Mouse (Mus musculus): ENCODE data around the gene Morn3. TPM values are rescaled to one million over a fixed set of nuclear protein-coding genes. Genes with fewer than 3 reads are reported as not detected.

Gene Morn3
- polyA plus RNA-seq, 2 experiments, result not detected

DNA sequence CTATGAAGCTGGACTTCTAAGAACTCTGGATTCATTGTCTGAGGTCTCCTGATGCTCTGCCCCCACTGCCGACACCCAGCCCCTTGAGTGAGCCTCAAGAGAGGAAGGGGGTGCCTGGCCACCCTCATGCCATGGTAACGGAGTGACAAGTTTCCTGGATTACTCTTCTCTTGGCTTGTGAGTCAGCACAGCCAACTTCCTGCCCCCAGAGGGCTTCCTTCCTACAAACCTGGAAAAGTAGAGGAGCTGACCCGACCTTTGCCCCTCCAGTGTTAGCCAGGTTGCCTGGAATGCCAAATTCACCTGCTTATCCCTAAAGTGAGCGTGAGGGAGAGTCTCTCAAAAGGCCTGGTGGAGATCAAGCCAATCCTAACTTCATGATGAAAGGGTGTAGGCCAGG is 29.3 kb downstream of the Morn3 start:
- H3K4me2 ChIP-seq (replicated peaks; ENCODE audit: low read depth, low read length, severe bottlenecking), result no peak overlapping the region
- no peak for TF ChIP-seq POLR2A (IDR thresholded peaks at IDR 0.05; ENCODE audit: borderline replicate concordance, extremely low read depth, insufficient read depth, insufficient read length)
- H3K9ac ChIP-seq (ENCODE audit: low read depth, low read length, severe bottlenecking), result no peak overlapping the region
- DNase-seq (ENCODE audit: low spot score) (no peak), ATAC-seq (ENCODE audit: low FRiP score, low read depth) (no peak)
- no peaks in the 10 kb centered on the region for H3K27me3 ChIP-seq (ENCODE audit: control insufficient read depth, insufficient read depth, low read length)
- 83% methylated on average over 4 of the region's 4 CpGs for WGBS
- H3K4me3 ChIP-seq (replicated peaks; ENCODE audit: low read length), result no peak overlapping the region
- H3K4me1 ChIP-seq (ENCODE audit: control insufficient read depth, insufficient read depth, low read length), result peaks cover 30% of the 10 kb centered on the region
- H3K27ac ChIP-seq (replicated peaks; ENCODE audit: low read depth, low read length), result no peak overlapping the region
- no peaks in the 10 kb centered on the region for H3K9me3 ChIP-seq (ENCODE audit: control insufficient read depth, low read length)
- H3K36me3 ChIP-seq (ENCODE audit: control insufficient read depth, insufficient read depth, low read length), result no peaks in the 10 kb centered on the region

DNA sequence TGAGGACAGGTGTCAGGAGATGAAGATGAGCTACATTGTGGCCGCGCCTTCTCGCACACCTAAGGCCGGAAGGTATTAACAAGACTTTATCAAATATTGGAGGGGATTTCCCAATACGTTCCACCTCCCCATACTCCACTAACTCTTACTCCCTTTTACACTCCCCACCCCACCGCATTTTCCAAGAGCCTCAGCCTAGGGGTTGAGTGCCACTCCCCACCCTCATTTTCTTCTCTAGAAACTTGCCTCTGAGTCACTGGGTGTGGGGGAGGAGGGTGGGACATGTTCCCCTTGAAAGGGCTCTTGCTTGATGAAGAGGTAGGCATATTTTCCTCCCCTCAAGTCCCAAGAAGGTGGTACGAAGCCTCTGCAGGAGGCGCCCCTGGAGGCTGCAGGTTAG is 30.9 kb downstream of the Morn3 start:
- DNase-seq (ENCODE audit: low spot score), result no peak
- peak overlapping the region; percentile 70 for H3K9ac ChIP-seq (ENCODE audit: low read depth, low read length, severe bottlenecking)
- peak overlapping the region; percentile 83; the same call in 1 of the 2 replicates for H3K27ac ChIP-seq (replicated peaks; ENCODE audit: low read depth, low read length)
- peak overlapping the region; percentile 57 for H3K4me3 ChIP-seq (replicated peaks; ENCODE audit: low read length)
- H3K27me3 ChIP-seq (ENCODE audit: control insufficient read depth, insufficient read depth, low read length), result no peaks in the 10 kb centered on the region
- H3K4me2 ChIP-seq (replicated peaks; ENCODE audit: low read depth, low read length, severe bottlenecking), result peak overlapping the region; percentile 76
- WGBS, result 10% methylated on average over 8 of the region's 8 CpGs
- peaks cover 30% of the 10 kb centered on the region for H3K4me1 ChIP-seq (ENCODE audit: control insufficient read depth, insufficient read depth, low read length)
- no peak for TF ChIP-seq POLR2A (IDR thresholded peaks at IDR 0.05; ENCODE audit: borderline replicate concordance, extremely low read depth, insufficient read depth, insufficient read length)
- ATAC-seq (ENCODE audit: low FRiP score, low read depth), result no peak
- H3K9me3 ChIP-seq (ENCODE audit: control insufficient read depth, low read length), result no peaks in the 10 kb centered on the region
- H3K36me3 ChIP-seq (ENCODE audit: control insufficient read depth, insufficient read depth, low read length), result no peaks in the 10 kb centered on the region

DNA sequence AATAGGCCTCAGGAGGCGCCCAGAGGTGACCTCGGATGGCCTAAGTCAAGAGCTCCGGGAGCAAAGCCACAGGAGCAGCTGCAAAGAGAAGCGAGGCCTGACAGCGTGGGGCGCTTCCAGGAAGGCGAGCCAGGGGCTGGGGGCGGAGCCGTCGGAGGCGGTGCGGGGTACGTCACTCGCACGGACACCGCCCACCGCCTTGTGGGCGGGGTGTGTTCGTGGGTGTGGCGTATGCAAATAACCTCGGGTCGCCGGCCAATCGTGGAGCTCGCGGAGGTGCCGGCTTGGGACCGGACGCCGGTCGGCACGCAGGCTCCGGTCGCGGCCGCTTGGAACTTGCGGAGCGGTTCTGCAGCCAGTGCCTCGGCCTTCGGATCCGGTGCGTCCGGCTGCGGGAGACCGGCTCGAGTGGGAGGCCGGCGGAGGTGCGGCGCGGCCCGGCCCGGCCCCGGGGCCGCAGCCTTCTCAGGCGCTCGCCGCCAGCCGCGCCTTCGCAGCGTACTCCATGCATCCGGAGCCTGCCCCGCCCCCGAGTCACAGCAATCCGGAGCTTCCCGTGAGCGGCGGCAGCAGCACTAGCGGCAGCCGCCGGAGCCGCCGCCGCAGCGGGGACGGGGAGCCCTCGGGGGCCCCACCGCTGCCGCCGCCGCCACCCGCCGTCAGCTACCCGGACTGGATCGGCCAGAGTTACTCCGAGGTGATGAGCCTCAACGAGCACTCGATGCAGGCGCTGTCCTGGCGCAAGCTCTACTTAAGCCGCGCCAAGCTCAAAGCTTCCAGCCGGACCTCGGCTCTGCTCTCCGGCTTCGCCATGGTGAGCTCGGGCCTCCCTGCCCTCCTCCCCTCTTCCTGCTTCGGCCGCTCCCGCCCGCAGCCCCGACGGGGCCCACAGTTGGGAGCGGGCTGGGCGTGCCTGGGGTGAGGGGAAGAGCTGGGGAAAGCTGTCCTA is 31.8 kb downstream of the Morn3 start, which contains the start of gene Orai1:
Gene Orai1 (plus strand): TSS at position 322 of the 949 bp plus-strand sequence.
- WGBS, result 1% methylated on average over 55 of the region's 106 CpGs
- peak; percentile 72; the same call in 1 of the 2 replicates for TF ChIP-seq POLR2A (IDR thresholded peaks at IDR 0.05; ENCODE audit: borderline replicate concordance, extremely low read depth, insufficient read depth, insufficient read length)
- H3K27me3 ChIP-seq (ENCODE audit: control insufficient read depth, insufficient read depth, low read length), result no peaks in the 10 kb centered on the region
- ATAC-seq (ENCODE audit: low FRiP score, low read depth) (peak; percentile 96), DNase-seq (ENCODE audit: low spot score) (peak; percentile 92)
- H3K4me2 ChIP-seq (replicated peaks; ENCODE audit: low read depth, low read length, severe bottlenecking), result peak within 1 kb of the TSS; percentile 76
- H3K36me3 ChIP-seq (ENCODE audit: control insufficient read depth, insufficient read depth, low read length), result no peaks in the 10 kb centered on the region
- H3K4me3 ChIP-seq (replicated peaks; ENCODE audit: low read length), result peak within 1 kb of the TSS; percentile 57
- peak within 1 kb of the TSS; percentile 83 for H3K27ac ChIP-seq (replicated peaks; ENCODE audit: low read depth, low read length)
- H3K4me1 ChIP-seq (ENCODE audit: control insufficient read depth, insufficient read depth, low read length), result peaks cover 30% of the 10 kb centered on the region
- peak within 1 kb of the TSS; percentile 70 for H3K9ac ChIP-seq (ENCODE audit: low read depth, low read length, severe bottlenecking)
- H3K9me3 ChIP-seq (ENCODE audit: control insufficient read depth, low read length), result no peaks in the 10 kb centered on the region

DNA sequence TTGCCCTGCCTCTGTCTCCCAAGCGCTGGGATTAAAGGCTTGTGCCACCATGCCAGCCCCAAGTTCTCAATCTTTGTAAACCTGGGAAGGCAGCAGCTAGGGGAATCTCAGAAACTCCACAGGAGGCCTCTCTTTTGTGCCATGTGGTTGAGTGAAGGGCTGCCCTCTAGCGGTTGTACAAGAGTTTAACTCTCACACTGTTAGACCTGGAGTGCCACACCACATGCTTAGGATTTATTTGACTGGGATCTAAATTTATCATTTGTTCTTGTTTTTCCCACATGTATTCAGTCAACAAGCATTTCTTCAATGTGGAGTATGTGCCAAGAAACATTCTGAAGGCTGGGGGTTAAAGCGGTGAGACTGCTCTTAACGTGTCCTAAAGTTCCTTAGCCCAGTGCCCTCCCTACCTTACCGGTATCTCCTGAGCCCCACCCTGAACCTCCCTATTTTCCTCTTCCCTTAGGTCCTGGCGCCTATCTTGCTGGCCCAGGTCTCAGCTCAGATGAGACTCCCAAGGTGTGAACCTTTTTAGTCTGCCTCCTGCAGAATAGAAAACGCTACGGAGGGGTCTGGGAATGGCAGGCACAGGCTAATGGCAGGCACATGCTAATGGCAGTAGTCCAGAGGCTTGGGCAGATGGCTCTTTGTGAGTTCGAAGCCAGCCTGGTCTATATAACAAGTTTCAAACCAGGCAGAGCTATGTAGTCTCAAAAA is 33.1 kb downstream of the Morn3 start:
- no peaks in the 10 kb centered on the region for H3K27me3 ChIP-seq (ENCODE audit: control insufficient read depth, insufficient read depth, low read length)
- ATAC-seq (ENCODE audit: low FRiP score, low read depth) (no peak), DNase-seq (ENCODE audit: low spot score) (peak; percentile 75)
- no peaks in the 10 kb centered on the region for H3K9me3 ChIP-seq (ENCODE audit: control insufficient read depth, low read length)
- TF ChIP-seq POLR2A (IDR thresholded peaks at IDR 0.05; ENCODE audit: borderline replicate concordance, extremely low read depth, insufficient read depth, insufficient read length), result no peak
- H3K36me3 ChIP-seq (ENCODE audit: control insufficient read depth, insufficient read depth, low read length), result no peaks in the 10 kb centered on the region
- WGBS, result 50% methylated on average over 9 of the region's 9 CpGs
- H3K27ac ChIP-seq (replicated peaks; ENCODE audit: low read depth, low read length), result no peak overlapping the region
- H3K4me3 ChIP-seq (replicated peaks; ENCODE audit: low read length), result no peak overlapping the region
- H3K9ac ChIP-seq (ENCODE audit: low read depth, low read length, severe bottlenecking), result no peak overlapping the region
- no peak overlapping the region for H3K4me2 ChIP-seq (replicated peaks; ENCODE audit: low read depth, low read length, severe bottlenecking)
- peaks cover 24% of the 10 kb centered on the region for H3K4me1 ChIP-seq (ENCODE audit: control insufficient read depth, insufficient read depth, low read length)

DNA sequence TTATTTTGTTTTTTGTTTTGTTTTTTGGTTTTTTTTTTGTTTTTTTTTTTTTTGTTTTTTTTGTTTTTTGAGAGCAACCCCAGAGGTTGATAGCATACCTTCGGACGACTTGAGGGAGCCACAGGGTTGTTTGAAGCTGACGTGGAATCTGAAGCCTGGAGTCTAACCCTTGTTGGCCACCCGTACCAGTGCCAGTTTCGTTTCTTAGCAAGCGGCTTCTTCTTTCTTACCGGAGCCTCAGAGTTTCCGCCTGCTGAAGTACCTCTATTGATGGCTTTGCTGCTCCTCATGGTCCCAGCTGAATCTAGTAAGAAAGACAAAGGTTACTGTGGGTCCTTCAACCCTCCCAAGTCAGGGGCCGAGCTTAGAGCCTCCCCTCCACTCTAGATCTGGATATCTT is 35.1 kb downstream of the Morn3 start:
- no peaks in the 10 kb centered on the region for H3K9me3 ChIP-seq (ENCODE audit: control insufficient read depth, low read length)
- H3K36me3 ChIP-seq (ENCODE audit: control insufficient read depth, insufficient read depth, low read length), result no peaks in the 10 kb centered on the region
- no peak overlapping the region for H3K9ac ChIP-seq (ENCODE audit: low read depth, low read length, severe bottlenecking)
- H3K4me3 ChIP-seq (replicated peaks; ENCODE audit: low read length), result no peak overlapping the region
- H3K4me2 ChIP-seq (replicated peaks; ENCODE audit: low read depth, low read length, severe bottlenecking), result no peak overlapping the region
- ATAC-seq (ENCODE audit: low FRiP score, low read depth) (no peak), DNase-seq (ENCODE audit: low spot score) (no peak)
- no peak for TF ChIP-seq POLR2A (IDR thresholded peaks at IDR 0.05; ENCODE audit: borderline replicate concordance, extremely low read depth, insufficient read depth, insufficient read length)
- no peaks in the 10 kb centered on the region for H3K27me3 ChIP-seq (ENCODE audit: control insufficient read depth, insufficient read depth, low read length)
- peaks cover 20% of the 10 kb centered on the region for H3K4me1 ChIP-seq (ENCODE audit: control insufficient read depth, insufficient read depth, low read length)
- H3K27ac ChIP-seq (replicated peaks; ENCODE audit: low read depth, low read length), result no peak overlapping the region
- WGBS, result 94% methylated on average over 9 of the region's 9 CpGs
